Mouse (Mus musculus): ENCODE measurements at regions not wholly inside any gene's neighbourhood (a gene's known extent, or its start where the extent isn't known, plus 50 kb on each side); places are given as distances from the start of the nearest gene placed in this dataset.

DNA sequence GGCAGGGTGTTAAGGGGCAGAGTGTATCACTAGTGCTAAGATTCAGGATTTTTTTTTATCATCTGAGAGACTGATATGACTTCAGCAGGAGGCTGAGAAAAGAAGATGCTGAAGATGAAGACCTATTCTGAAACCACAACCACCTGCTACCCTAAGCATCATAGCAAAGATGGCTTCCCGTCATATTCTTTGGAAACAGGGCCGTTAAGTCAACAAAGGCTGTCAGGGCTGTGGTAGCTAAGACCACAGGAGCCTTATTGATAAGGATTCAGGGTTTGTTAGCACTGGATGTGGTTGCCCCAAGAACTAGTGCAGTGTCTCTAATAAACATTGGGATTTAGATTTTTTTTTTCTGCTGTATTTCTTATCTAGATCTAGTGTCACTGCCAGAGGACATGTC, 56.7 kb upstream of the Rasgrp1 start:
- no peak for ATAC-seq (replicated peaks in 1 of 2; ENCODE audit: insufficient read depth in 1 of 2, low FRiP score in 2 of 2, low TSS enrichment in 1 of 2, low read depth in 1 of 2, poor library complexity in 2 of 2, severe bottlenecking in 2 of 2)

GRCm38 (mm10) chr2:117403425-117404175, 60.8 kb upstream of the Rasgrp1 start:
- ATAC-seq (replicated peaks in 1 of 2; ENCODE audit: insufficient read depth in 1 of 2, low FRiP score in 2 of 2, low TSS enrichment in 1 of 2, low read depth in 1 of 2, poor library complexity in 2 of 2, severe bottlenecking in 2 of 2) = peak in 1 of 2 experiments; percentile 80; a peak in 3 of 4 replicates

DNA sequence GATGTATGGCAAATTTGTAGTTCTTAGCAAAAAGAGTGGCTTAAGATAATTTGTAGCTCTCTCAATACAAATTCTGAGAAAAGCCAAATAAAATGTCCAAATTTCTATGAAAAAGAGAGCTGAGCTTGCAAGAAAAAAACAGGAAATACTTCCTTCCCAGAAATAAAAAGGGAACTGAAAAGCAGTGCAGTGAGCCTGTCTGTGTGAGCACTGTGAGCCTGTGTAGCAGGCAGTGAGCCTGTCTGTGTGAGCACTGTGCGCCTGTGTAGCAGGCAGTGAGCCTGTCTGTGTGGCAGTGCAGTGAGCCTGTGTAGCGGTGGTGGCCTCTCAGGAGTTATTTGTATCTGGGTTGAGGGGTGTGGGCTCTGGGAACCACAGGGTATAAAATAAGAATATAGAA, 62.7 kb upstream of the Rasgrp1 start:
- peak in 1 of 2 experiments; percentile 42; a peak in 1 of 4 replicates for ATAC-seq (replicated peaks in 1 of 2; ENCODE audit: insufficient read depth in 1 of 2, low FRiP score in 2 of 2, low TSS enrichment in 1 of 2, low read depth in 1 of 2, poor library complexity in 2 of 2, severe bottlenecking in 2 of 2)

DNA sequence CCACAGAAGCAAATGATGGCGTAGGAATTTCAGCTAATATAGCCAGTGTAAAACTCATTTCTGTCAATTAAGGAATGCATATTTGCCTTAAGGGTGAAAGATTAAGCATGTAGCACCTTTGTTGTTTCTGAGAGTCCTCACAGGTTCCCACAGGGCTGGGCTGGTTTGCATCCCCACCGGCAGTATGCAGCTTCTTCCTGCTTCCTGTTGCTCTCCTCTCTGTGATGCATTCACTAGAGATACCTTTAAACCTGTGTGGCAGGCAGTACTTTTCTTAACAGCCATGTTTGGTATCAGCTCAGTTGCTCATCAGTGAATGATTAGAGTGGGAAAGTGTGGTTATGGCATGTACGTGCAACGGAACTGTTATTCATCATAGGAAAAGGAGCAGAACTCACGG, 65.4 kb upstream of the Rasgrp1 start:
- ATAC-seq (replicated peaks in 1 of 2; ENCODE audit: insufficient read depth in 1 of 2, low FRiP score in 2 of 2, low TSS enrichment in 1 of 2, low read depth in 1 of 2, poor library complexity in 2 of 2, severe bottlenecking in 2 of 2) = no peak

DNA sequence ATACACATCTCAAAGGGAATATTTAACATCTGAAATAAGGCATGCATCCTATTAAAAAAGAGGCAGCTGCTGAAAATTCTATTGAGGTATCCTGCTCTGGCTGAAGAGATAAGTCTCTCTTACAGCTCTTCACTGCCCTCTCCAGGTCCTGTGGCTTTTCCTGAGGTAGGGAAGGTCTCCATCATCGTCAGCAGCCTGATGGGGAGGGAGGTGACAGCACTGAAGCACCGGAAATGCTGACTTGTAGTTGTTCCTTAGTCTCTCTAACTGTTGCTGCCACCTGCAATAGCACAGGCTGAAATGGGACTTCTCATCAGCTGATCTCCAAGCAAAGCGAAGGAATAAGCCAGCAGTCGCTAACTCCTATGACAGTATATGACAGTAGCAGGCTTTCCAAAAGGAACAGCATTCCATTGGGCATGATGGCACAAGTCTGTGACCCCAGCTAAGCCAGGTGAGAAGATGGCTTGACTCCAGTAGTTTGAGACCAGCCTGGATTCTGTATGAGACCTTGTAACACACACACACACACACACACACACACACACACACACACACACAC, 69.3 kb upstream of the Rasgrp1 start:
- ATAC-seq (replicated peaks in 1 of 2; ENCODE audit: insufficient read depth in 1 of 2, low FRiP score in 2 of 2, low TSS enrichment in 1 of 2, low read depth in 1 of 2, poor library complexity in 2 of 2, severe bottlenecking in 2 of 2) = peak; percentile 14 to 37; a peak in 2 of 4 replicates

GRCm38 (mm10) chr2:117417229-117417970, 74.6 kb upstream of the Rasgrp1 start:
- no peak for ATAC-seq (replicated peaks in 1 of 2; ENCODE audit: insufficient read depth in 1 of 2, low FRiP score in 2 of 2, low TSS enrichment in 1 of 2, low read depth in 1 of 2, poor library complexity in 2 of 2, severe bottlenecking in 2 of 2)

GRCm38 (mm10) chr2:117418121-117418615, 75.4 kb upstream of the Rasgrp1 start:
- no peak for ATAC-seq (replicated peaks in 1 of 2; ENCODE audit: insufficient read depth in 1 of 2, low FRiP score in 2 of 2, low TSS enrichment in 1 of 2, low read depth in 1 of 2, poor library complexity in 2 of 2, severe bottlenecking in 2 of 2)

DNA sequence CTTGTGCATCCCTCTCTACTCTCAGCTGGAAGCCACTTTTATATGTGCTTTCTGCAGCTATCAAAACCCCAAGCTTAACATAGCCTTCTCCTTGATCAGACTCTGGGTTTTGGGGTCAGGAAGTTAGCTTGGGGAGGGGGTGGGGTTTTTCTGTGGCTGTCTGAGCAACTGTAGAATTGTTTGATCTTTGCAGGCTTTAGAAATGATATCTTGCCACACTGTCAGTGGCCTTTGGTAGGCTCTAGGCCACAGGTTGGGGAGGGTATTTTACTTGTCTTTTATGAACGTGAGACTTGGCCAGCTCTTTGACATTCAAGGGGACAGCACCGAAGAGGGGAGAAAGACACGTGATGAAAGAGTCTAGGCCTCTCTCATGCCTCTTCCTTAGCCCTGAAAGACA, 75.9 kb upstream of the Rasgrp1 start:
- no peak for ATAC-seq (replicated peaks in 1 of 2; ENCODE audit: insufficient read depth in 1 of 2, low FRiP score in 2 of 2, low TSS enrichment in 1 of 2, low read depth in 1 of 2, poor library complexity in 2 of 2, severe bottlenecking in 2 of 2)

DNA sequence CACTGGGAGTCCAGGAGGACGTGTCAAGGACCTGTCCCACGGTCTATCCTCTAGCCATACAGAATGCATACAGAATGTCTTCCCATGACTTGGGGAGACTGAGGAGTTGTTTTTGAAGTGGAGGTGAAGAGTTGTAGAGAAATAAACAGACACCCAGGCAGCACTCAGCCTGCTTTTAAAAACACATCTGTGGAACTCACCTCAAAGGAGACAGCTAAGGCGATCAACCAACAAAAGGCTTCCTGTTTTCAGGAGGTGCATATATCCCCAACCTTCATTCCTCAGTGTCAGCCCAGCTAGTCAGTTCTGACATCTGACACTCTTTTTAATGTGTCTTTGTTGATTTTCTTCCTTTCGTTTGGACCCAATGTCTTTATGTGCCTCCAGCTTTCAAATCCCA, 78.6 kb upstream of the Rasgrp1 start:
- ATAC-seq (replicated peaks in 1 of 2; ENCODE audit: insufficient read depth in 1 of 2, low FRiP score in 2 of 2, low TSS enrichment in 1 of 2, low read depth in 1 of 2, poor library complexity in 2 of 2, severe bottlenecking in 2 of 2) = no peak

DNA sequence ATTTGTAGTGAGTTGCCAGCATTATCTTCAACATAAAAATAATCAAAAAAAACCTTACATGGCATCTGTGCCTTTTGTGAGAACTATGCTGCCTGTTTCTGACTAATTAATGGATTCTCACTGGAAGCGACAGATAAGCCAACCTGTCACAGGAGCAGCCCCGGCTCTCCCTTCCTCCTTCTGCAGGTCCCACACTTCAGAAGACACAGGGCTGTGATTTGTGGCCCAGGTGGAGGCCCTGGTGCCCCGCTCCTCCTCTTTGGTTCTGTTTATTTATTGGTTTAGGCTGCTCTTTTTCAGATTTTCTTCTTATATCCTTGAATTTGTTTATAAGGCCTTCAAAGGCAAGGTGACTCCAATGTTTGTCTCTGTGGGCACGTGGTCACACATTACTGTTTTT, 80.0 kb upstream of the Rasgrp1 start:
- ATAC-seq (replicated peaks in 1 of 2; ENCODE audit: insufficient read depth in 1 of 2, low FRiP score in 2 of 2, low TSS enrichment in 1 of 2, low read depth in 1 of 2, poor library complexity in 2 of 2, severe bottlenecking in 2 of 2) = no peak

- no peak for ATAC-seq (replicated peaks in 1 of 2; ENCODE audit: insufficient read depth in 1 of 2, low FRiP score in 2 of 2, low TSS enrichment in 1 of 2, low read depth in 1 of 2, poor library complexity in 2 of 2, severe bottlenecking in 2 of 2)
Observed at GRCm38 (mm10) chr2:117429205-117429604, 86.4 kb upstream of the Rasgrp1 start.

- no peak for ATAC-seq (replicated peaks in 1 of 2; ENCODE audit: insufficient read depth in 1 of 2, low FRiP score in 2 of 2, low TSS enrichment in 1 of 2, low read depth in 1 of 2, poor library complexity in 2 of 2, severe bottlenecking in 2 of 2)
Observed at GRCm38 (mm10) chr2:117432010-117432409, 89.2 kb upstream of the Rasgrp1 start.

DNA sequence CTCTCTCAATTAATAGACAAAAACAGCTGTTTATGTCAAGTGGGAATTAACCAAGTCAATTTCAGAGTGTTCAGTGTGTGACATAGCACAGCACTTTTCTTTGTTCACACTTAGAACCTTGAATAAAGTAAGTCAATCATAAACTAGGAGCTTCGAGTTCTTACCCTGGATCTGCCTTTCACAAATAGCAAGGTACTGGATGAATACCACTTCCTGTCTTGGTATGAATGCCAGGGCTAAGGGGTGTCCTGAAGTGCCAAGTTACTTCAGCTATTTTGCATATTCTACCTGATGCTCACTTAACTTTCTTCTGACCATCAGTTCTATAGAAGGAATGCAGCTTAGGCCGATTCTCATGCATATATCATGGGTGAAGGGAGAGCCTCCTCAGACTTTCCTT, 90.1 kb upstream of the Rasgrp1 start:
- no peak for ATAC-seq (replicated peaks in 1 of 2; ENCODE audit: insufficient read depth in 1 of 2, low FRiP score in 2 of 2, low TSS enrichment in 1 of 2, low read depth in 1 of 2, poor library complexity in 2 of 2, severe bottlenecking in 2 of 2)

DNA sequence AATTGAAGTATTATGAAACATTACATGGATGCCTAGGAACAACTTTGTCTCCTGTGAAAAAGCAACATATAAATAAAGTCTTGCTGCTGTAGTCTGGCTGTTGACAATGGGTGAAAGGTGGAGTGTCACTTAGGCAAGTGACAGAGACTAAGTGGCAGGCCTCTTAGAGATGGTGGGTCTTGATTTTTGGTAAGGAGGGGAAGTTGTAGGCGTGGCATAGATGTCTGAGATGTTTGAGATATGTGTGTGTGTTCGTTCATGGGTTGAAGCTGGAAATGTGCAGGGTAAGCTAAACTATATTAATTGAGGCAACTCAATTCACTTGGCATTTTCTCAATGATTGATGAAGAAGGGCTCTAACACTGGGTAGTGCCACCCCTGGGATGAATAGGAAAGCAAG, 90.7 kb upstream of the Rasgrp1 start:
- ATAC-seq (replicated peaks in 1 of 2; ENCODE audit: insufficient read depth in 1 of 2, low FRiP score in 2 of 2, low TSS enrichment in 1 of 2, low read depth in 1 of 2, poor library complexity in 2 of 2, severe bottlenecking in 2 of 2) = no peak

- ATAC-seq (replicated peaks in 1 of 2; ENCODE audit: insufficient read depth in 1 of 2, low FRiP score in 2 of 2, low TSS enrichment in 1 of 2, low read depth in 1 of 2, poor library complexity in 2 of 2, severe bottlenecking in 2 of 2) = no peak
Observed at GRCm38 (mm10) chr2:117438079-117438478, 95.3 kb upstream of the Rasgrp1 start.

GRCm38 (mm10) chr2:117438586-117439371, 96.0 kb upstream of the Rasgrp1 start:
- ATAC-seq (replicated peaks in 1 of 2; ENCODE audit: insufficient read depth in 1 of 2, low FRiP score in 2 of 2, low TSS enrichment in 1 of 2, low read depth in 1 of 2, poor library complexity in 2 of 2, severe bottlenecking in 2 of 2) = peak; percentile 82 to 85

GRCm38 (mm10) chr2:117439372-117440183, 96.8 kb upstream of the Rasgrp1 start:
- no peak for ATAC-seq (replicated peaks in 1 of 2; ENCODE audit: insufficient read depth in 1 of 2, low FRiP score in 2 of 2, low TSS enrichment in 1 of 2, low read depth in 1 of 2, poor library complexity in 2 of 2, severe bottlenecking in 2 of 2)

All from hematopoietic stem cell, adult 5-6 weeks (primary cell).